Mouse (Mus musculus): ENCODE data around the gene Stxbp5l. TPM values are rescaled to one million over a fixed set of nuclear protein-coding genes. Genes with fewer than 3 reads are reported as not detected.
"Not testable (repeated sequence)": the region's sequence is repeated elsewhere in the genome, so short reads cannot be mapped to it uniquely, and the experiment has no call there.

The Stxbp5l gene
- under 1 TPM in 1 of 2 experiments, not detected in 1; 0.15 TPM for total RNA-seq (2021)
- long read RNA-seq, experiment 1, partial matches to known transcripts = 0 of 3 reads
- long read RNA-seq, experiment 1, other reads (novel, unspliced or antisense) = 3 of 3 reads
- long read RNA-seq, experiment 2 = 0 reads

- DNase-seq = peak; percentile 64 to 69
- intact Hi-C loops (cut with DNase I) = no loop called here
Observed at GRCm38 (mm10) chr16:37384821-37385344, at the start of gene Stxbp5l. Gene Stxbp5l (minus strand): TSS chr16:37384962.

GRCm38 (mm10) chr16:37433418-37434204 lies 48.8 kb upstream of the Stxbp5l start:
- DNase-seq = no peak
- intact Hi-C loops (cut with DNase I) = no loop called here

GRCm38 (mm10) chr16:37425434-37425833 lies 40.7 kb upstream of the Stxbp5l start:
- intact Hi-C loops (cut with DNase I) = no loop called here
- no peak for DNase-seq

DNA sequence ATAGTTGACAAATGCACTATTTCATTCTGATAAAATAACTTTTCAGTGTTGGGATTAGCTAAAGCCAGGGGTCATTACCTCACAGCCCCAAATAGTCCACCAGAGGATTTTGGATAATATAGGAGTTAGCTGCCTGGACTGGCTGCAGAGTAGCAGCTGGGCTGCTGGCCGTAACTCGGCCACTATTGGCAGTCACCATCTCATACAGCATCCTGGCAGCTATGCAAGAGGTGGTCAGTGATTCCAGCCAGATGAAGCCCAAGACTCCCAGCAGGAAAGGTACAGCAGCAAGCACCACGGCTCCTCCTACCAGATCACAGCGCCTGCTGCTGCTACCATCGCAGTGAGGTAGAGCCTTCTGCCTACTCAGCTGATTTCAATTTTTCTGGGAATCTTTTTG lies 38.1 kb upstream of the Stxbp5l start:
- peak in 1 of 2 experiments; percentile 3 for DNase-seq
- intact Hi-C loops (cut with DNase I) = no loop called here

GRCm38 (mm10) chr16:37421851-37422250 lies 37.1 kb upstream of the Stxbp5l start:
- no peak for DNase-seq
- intact Hi-C loops (cut with DNase I) = no loop called here

- intact Hi-C loops (cut with DNase I) = no loop called here
- no peak for DNase-seq
Observed at GRCm38 (mm10) chr16:37420512-37420911, 35.8 kb upstream of the Stxbp5l start.

DNA sequence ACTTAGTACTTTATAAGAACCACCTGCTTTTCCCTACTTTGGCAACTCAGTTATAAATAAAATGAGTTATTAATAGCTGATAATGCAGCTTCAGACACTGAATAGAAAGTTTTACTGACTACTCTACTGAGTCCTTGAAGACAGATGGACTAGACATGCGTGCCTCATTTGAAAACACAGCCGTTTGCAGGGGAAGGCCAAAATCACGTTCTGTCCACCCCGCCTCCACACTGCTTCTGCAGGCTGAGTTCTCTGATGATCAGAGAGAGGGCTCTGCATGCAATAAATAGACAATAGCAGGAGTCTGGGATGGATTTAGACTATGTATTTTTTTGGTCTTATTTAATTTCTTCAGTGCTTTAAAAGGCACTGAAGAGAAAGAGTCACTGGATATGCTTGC lies 20.8 kb upstream of the Stxbp5l start:
- DNase-seq = no peak
- intact Hi-C loops (cut with DNase I) = no loop called here

- no peak for DNase-seq
- intact Hi-C loops (cut with DNase I) = no loop called here
Observed at GRCm38 (mm10) chr16:37404922-37405321, 20.2 kb upstream of the Stxbp5l start.

GRCm38 (mm10) chr16:37389964-37390363 lies 5.2 kb upstream of the Stxbp5l start:
- intact Hi-C loops (cut with DNase I) = no loop called here

DNA sequence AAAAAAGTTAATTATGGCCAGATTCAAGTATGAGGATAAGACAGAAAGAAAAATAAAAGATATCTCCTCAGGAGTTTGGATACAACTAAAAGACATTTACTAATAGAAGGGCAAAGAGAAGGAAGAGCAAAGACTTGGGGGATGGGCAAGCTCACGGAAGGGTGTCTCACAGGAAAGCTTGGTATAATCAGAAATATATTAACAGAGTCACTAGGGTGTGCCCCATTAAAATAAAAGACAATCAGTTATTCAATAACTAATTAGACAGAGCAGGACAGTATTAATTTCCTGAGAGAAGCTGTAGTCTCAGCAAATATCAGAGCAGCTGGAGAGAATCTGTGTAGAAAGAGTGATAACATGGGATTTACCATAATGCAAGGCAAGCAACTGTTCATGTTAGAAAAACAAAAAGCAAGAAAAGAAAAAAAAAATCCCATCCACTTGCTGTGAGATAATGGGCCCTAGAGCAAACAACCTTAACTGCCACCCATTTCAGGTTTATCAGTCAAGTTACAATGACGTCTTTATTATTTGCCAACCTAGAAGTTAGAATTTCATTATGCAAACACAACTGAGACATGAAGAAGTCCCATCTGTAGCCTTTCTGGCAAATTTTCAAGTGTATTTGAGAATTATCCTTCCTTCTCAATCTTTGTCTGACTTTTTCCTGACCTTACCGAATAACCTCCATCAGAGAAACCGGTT lies 4.6 kb upstream of the Stxbp5l start:
- DNase-seq = no peak
- intact Hi-C loops (cut with DNase I) = no loop called here

More at GRCm38 (mm10) chr16:37389964-37390363, 5.2 kb upstream of the Stxbp5l start:
- no peak for DNase-seq

- no peak for DNase-seq
- intact Hi-C loops (cut with DNase I) = no loop called here
Observed at GRCm38 (mm10) chr16:37384369-37384768, 393 bp downstream of the Stxbp5l start.

DNA sequence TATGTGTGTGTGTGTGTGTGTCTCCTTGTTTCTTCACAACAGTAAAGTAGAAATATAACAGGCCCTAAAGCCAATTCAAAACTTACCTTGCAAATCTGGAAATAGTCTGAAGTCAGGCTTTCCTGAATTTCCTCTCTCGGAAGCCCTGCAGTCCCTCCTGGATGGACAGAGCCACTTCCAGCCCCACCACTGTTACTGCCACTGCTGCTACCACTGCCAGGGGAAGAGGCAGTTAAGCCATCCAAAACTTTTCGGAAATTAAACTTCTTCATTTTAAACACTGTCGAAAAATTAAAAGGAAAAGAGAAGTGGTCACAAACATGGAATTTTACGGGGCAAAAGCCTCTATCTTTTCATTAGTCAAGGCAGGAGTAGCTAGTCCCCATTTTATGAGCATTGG lies 1.3 kb downstream of the Stxbp5l start:
- intact Hi-C loops (cut with DNase I) = no loop called here
- no peak for DNase-seq

GRCm38 (mm10) chr16:37372716-37373115 lies 12.0 kb downstream of the Stxbp5l start:
- no peak for DNase-seq
- intact Hi-C loops (cut with DNase I) = no loop called here

DNA sequence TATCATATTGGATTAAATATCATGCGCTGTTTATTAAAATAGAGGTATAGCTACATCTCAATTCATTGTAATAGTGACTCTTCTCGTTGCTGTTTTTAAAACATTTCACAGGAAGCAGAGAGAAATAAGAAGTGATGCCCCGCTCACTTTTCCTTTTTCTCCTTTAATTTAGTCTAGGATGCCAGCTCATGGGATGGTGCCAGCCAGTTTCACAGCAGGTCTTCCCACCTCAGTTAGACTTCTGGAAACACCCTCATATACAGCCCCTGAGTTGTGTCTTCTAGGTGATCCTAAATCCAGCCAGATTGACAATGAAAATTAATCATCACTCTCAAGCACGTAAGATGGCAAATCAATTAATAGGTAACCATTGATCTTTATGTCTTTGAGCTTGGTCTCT lies 17.3 kb downstream of the Stxbp5l start:
- intact Hi-C loops (cut with DNase I) = no loop called here
- DNase-seq = no peak

- no peak for DNase-seq
- intact Hi-C loops (cut with DNase I) = no loop called here
Observed at GRCm38 (mm10) chr16:37363958-37364357, 20.8 kb downstream of the Stxbp5l start.

GRCm38 (mm10) chr16:37355621-37356020 lies 29.1 kb downstream of the Stxbp5l start:
- intact Hi-C loops (cut with DNase I) = no loop called here
- DNase-seq = no peak

- intact Hi-C loops (cut with DNase I) = no loop called here
- DNase-seq = no peak
Observed at GRCm38 (mm10) chr16:37347092-37347491, 37.7 kb downstream of the Stxbp5l start.

DNA sequence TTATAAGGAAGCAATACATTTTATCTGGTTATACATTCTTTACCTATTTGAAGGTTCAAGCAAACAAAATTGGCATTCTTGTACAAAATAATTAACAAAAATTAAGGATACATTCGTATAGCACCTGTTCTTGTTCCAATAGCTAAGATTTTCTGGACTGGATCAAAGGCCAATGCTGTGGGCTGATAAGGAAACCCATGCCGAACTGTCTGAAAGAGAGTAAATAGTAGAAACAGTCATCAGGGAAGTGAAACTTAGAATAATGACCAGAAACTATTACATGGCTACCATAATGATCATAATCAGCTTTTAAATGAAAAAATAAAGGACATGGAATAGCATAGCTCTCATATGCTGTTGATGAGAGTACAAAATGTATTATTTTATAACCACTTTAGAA lies 39.8 kb downstream of the Stxbp5l start:
- DNase-seq = no peak
- intact Hi-C loops (cut with DNase I) = no loop called here

DNA sequence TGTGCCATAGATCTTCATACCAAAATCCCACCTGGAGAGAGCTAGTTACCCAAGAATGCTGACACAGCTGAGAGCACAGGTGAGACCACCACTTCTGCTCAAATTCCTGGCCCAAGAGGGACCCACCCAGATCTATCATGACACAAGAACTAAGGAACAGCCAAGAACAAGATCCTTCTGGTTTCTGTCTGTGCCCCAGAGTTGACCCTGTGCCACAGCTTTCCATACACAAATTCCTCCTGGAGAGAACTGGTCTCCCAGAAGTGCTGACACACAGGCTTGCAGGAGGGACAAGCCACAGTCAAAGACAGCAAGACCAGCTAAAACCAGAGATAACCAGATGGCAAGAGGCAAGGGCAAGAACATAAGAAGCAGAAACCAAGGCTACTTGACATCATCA lies 43.3 kb downstream of the Stxbp5l start:
- DNase-seq; intact Hi-C loops (cut with DNase I): not testable (repeated sequence)

GRCm38 (mm10) chr16:37338177-37338576 lies 46.6 kb downstream of the Stxbp5l start:
- no peak for DNase-seq
- intact Hi-C loops (cut with DNase I) = no loop called here

DNA sequence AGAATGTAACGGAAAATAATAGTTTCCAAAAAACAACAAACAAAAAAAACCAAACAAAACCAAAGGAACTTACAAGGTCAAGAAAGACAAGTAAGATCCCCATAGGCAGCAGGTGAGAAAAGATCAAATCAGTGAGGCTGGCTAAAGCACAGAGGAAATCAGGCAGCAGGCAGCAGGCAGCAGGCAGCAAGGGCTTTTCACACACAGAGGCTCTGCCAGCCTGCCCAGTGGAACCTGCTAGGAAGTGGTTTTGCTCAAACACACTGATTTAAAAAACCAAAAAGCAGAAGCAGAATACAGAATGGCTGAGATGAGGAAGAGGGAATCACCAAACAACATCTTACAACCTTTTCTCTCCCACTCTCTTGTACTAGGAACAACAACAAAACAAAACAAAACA lies 47.2 kb downstream of the Stxbp5l start:
- intact Hi-C loops (cut with DNase I) = no loop called here
- DNase-seq = no peak
